Mouse (Mus musculus) sigmoid colon, adult 10 weeks (tissue): ENCODE data around the gene Itpa. TPM values are rescaled to one million over a fixed set of nuclear protein-coding genes. Genes with fewer than 3 reads are reported as not detected.

Experiments
- polyA plus RNA-seq: library from polyadenylated mRNA; stranded (reverse); fragments of 350-450 nt; fragmentation: Illumina TruSeq; extraction: RNeasy Lipid Tissue Mini Kit (QIAGEN cat#74804); gene quantifications from one replicate; pipeline ENCODE4 v1.2.3, GENCODE M21; 2014; ENCODE audit warnings: low read depth, low replicate concordance

Gene Itpa
- 38.8 TPM for polyA plus RNA-seq

DNA sequence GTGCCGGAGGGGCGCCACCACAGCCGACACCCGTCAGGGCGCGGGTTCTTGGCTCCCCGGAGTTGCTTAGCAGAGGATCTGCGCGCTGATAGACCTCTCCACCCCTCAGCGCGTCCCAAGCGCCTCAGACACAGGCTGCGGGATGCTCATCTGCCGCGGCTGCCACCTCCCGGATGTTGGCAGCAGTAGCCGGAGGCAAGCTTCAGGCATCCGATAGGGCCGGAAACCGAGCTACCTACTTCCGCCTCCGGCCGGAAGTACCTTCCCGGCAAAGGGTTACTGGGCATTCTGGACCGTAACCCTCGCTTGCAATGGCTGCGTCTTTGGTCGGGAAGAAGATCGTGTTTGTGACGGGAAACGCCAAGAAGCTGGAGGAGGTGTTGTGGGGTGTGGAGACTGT lies at the start of gene Itpa:
Itpa (plus strand) TSS at position 52 of the 400 bp plus-strand sequence.

DNA sequence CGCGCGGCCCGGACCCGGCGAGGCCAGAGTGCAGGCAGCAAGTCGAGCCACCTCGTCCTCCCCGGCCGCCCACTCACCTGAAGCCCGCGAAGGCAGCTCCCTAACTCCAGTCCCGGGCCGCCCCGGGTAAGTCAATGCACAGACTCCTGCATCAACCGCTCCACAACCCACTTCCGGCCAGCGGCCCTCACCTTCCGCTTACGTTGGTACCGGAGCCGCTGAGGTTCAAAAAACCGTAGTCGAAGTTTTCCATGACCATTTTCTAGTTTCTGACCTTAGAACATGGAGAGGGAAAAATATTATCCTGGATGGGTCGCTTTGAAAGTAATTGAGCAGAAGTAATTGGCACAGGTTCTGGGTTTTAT lies 37.6 kb upstream of the Itpa start, which contains the start of the genes Fastkd5 and Ubox5:
Fastkd5 (minus strand) TSS at position 189 of the 365 bp plus-strand sequence.
Ubox5 (minus strand) TSS at position 200 of the 365 bp plus-strand sequence.

GRCm38 (mm10) chr2:130642684-130643369 lies 24.6 kb upstream of the Itpa start, which contains the start of gene Lzts3:
Lzts3 (minus strand) TSS chr2:130642803.

GRCm38 (mm10) chr2:130664102-130664701 lies 3.2 kb upstream of the Itpa start, which contains the start of gene Ddrgk1:
Ddrgk1 (minus strand) TSS chr2:130664659.

DNA sequence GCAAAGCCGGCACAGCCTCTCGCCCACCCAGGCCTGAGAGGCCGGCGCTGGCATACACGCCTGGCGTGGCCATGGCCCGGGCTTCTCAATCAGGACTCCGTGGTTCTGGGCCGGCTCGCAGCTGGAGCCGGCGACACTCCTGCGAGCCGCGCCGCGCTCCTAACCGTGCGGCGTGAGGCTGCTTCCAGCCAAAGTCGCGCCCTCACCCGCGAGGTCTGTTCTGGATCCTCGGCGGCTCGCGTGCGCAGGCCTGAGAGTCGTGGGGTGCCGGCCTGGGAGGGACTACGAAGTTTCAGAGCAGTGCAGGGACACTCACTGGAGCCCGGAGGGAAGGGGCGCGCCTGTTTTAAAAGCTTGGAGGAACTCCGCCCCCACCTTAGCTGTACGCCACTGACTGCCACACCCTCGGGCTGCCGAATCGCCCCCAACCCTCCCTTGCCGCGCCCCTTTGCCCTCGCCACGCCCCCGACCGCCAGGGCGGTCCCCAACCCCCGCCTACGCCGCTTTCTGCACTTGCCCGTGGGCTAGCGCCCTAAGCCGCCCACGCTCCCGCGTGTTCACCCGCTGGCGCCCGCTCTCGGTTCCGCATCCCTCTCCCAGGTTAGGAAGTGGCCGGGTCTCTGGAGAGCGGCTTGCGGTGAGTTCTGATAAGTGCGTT lies 29.9 kb downstream of the Itpa start, which contains the start of gene Slc4a11:
Slc4a11 (minus strand) TSS at position 367 of the 658 bp plus-strand sequence.

Other genes with a start within 250 kb of the Itpa start
- gene Vps16, start 243.3 kb upstream of the Itpa start, polyA plus RNA-seq, result 19.0 TPM
- gene Pced1a, start 242.9 kb upstream of the Itpa start, polyA plus RNA-seq, result 6.6 TPM
- gene Ptpra, start 217.3 kb upstream of the Itpa start, polyA plus RNA-seq, result 98.7 TPM
- 0.60 TPM for gene Mrps26, start 103.9 kb upstream of the Itpa start, polyA plus RNA-seq
- gene Oxt, start 91.4 kb upstream of the Itpa start, polyA plus RNA-seq, result not detected
- not detected for gene Avp, start 85.1 kb upstream of the Itpa start, polyA plus RNA-seq
- 15.0 TPM for gene Fastkd5, start 37.6 kb upstream of the Itpa start, polyA plus RNA-seq
- gene Ubox5, start 37.6 kb upstream of the Itpa start, polyA plus RNA-seq, result 7.4 TPM
- gene Lzts3, start 24.8 kb upstream of the Itpa start, polyA plus RNA-seq, result 9.0 TPM
- gene Ddrgk1, start 3.0 kb upstream of the Itpa start, polyA plus RNA-seq, result 9.3 TPM
- not detected for gene Slc4a11, start 29.9 kb downstream of the Itpa start, polyA plus RNA-seq
- gene 4930402H24Rik, start 238.8 kb downstream of the Itpa start, polyA plus RNA-seq, result 19.4 TPM
- 25.0 TPM for gene Atrn, start 238.9 kb downstream of the Itpa start, polyA plus RNA-seq